Mouse (Mus musculus) adrenal gland (tissue): ENCODE measurements around the gene Wasf2.

ENCODE experiments used
- intact Hi-C: fragments of 180-260 bp; cut with DNase I; formaldehyde crosslinking; loops from one replicate; pipeline ENCODE4 v1.15.1; 2025
- microRNA-seq, 2 experiments: library from miRNA; unstranded; fragments of <30 nt; microRNA quantifications; one replicate each; pipeline ENCODE4; 2019

Wasf2 gene

GRCm38 (mm10) chr4:133227636-133228035, 97.3 kb downstream of the Wasf2 start:
- intact Hi-C loops, result no loop called here

- intact Hi-C loops, result no loop called here
Observed at GRCm38 (mm10) chr4:133229582-133229981, 99.3 kb downstream of the Wasf2 start.

- intact Hi-C loops, result loop anchor here (5.0 to 10.0 kb wide), 2 partner anchors 64 to 221 kb away; no protein-coding TSS in a partner anchor
Observed at GRCm38 (mm10) chr4:133233285-133233976, 103.1 kb downstream of the Wasf2 start.

DNA sequence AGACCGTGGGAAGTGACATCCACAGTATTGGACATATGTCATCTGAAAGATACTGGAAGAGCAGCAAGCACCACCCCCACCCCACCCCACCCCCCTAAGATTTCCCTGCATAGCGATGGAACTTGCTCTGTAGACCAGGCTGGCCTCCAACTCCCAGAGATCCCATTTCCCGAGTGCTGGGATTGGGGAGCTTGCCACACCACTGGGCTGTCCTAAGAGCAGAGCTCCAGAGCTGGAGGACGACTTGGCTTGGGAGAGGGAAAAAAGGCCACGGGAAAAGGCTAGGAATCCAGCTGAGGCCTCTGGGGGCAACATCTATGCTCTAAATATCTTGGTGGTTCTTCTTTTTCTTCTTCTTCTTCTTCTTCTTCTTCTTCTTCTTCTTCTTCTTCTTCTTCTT, 104.5 kb downstream of the Wasf2 start:
- intact Hi-C loops, result loop anchor here (5.0 to 10.0 kb wide), 2 partner anchors 63 to 220 kb away; no protein-coding TSS in a partner anchor

DNA sequence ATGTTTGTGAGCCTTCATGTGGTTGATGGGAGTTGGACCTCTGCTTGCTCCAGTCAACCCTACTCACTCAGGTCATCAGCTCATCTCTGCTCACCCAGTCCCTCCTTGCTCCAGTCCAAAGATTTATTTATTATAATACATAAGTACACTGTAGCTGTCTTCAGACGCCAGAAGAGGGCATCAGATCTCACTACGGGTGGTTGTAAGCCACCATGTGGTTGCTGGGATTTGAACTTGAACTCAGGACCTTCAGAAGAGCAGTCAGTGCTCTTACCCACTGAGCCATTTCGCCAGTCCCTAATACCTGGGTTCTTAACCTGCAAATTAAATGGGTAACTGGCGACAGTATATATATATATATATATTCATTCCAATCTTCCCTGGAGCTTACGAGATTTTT, 105.1 kb downstream of the Wasf2 start:
- intact Hi-C loops, result loop anchor here (10.0 kb wide), 1 partner anchor 219 kb away; no protein-coding TSS in a partner anchor

GRCm38 (mm10) chr4:133237911-133238310, 107.6 kb downstream of the Wasf2 start:
- intact Hi-C loops, result loop anchor here (10.0 kb wide), 1 partner anchor 217 kb away; no protein-coding TSS in a partner anchor

GRCm38 (mm10) chr4:133240490-133240921, 110.2 kb downstream of the Wasf2 start, which contains the start of gene Map3k6:
TSS of gene Map3k6 (plus strand) at chr4:133240818.
- intact Hi-C loops, result loop anchor here (5.0 kb wide), 1 partner anchor 37 kb away; the partner anchor contains the start of gene Tmem222

GRCm38 (mm10) chr4:133240934-133241908, 110.9 kb downstream of the Wasf2 start:
- intact Hi-C loops, result loop anchor here (5.0 kb wide), 1 partner anchor 36 kb away; the partner anchor contains the start of gene Tmem222

DNA sequence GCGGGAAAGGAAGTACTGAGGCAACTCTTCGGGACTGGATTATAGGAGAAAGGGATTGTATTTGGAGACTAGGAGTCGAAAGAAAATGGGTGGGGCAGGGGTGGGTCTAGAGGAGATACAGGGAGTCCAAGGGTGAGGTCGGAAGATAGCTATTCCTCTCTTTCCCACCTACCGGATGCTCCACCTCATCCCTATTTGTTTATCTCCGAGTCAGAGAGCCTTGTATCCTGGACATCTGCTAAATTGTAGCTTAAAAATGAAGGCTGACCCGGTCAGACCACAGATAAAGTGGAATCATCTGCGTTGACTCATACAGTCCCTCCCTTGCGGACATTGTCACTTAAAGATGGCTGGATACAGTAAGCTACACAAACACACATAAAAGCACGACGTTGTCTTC, 111.6 kb downstream of the Wasf2 start:
- intact Hi-C loops, result loop anchor here (5.0 kb wide), 1 partner anchor 35 kb away; the partner anchor contains the start of gene Tmem222

DNA sequence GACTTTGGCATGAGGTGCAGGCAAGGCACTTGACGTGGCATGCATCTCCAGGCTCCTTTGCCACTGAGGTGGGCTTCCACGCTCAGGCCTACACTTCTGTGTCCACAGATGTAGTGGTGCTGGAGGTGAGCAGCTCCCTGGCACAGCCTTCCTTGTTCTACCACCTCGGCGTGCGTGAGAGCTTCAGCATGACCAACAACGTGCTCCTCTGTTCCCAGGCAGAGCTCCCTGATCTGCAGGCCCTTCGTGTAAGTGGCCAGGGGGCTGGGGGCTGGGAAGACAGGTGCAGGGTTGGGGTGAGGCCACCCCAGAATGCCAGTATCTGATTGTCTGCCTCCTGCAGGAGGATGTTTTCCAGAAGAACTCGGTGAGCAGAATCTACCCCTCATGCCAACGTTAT, 112.4 kb downstream of the Wasf2 start:
- intact Hi-C loops, result loop anchor here (5.0 kb wide), 1 partner anchor 35 kb away; the partner anchor contains the start of gene Tmem222

DNA sequence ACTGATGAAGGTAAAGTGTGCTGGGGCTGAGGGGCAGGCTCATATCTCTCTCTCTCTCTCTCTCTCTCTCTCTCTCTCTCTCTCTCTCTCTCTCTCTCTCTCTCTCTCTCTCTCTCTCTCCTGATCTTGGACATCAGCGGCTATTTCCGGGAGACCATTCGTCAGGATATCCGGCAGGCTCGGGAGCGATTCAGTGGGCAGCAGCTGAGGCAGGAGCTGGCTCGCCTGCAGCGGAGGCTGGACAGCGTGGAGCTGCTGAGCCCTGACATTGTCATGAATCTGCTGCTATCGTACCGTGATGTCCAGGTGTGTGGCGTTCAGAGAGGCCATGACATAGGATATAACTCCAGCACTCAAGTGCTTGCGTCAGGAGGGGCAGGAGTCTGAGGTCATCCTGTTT, 113.2 kb downstream of the Wasf2 start:
- intact Hi-C loops, result loop anchor here (5.0 kb wide), 1 partner anchor 34 kb away; the partner anchor contains the start of gene Tmem222

- intact Hi-C loops, result loop anchor here (5.0 kb wide), 1 partner anchor 33 kb away; the partner anchor contains the start of gene Tmem222
Observed at GRCm38 (mm10) chr4:133244289-133244688, 114.0 kb downstream of the Wasf2 start.

- intact Hi-C loops, result no loop called here
Observed at GRCm38 (mm10) chr4:133247072-133247471, 116.8 kb downstream of the Wasf2 start.

DNA sequence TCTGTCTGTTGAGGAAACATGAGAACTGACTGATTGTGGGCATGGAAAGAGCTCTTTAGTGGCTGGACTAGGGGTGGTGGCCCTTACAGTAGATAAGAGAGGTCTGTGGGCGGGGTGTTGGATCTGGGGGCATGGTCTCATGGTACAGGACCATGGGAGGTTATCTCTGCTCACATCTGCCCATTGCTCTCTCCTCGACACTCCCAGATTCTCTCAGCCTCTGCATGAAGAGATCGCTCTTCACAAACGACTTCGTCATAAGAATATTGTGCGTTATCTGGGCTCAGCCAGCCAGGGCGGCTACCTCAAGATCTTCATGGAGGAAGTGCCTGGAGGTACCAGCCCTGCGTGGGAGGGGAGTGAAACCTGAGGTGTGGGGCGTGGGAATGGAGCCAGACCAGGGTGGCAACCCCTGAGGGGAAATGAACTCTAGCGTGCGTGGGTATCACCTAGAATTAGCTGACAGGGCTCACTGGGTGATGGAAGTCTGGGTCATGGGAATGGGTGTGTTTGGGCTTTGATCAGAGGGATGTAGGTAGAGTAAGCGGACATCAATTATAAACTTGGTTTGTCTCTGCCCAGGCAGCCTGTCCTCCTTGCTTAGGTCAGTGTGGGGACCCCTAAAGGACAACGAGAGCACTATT, 117.6 kb downstream of the Wasf2 start:
- intact Hi-C loops, result no loop called here

Small RNA genes within 50 kb of the gene (microRNA-seq; reads per million reads assigned to microRNA genes)
- 0.34 to 1.1 reads per million in 2 experiments for gene Mir7017
